Mouse (Mus musculus): ENCODE results near the gene Rptor. TPM values are rescaled to one million over a fixed set of nuclear protein-coding genes. Genes with fewer than 3 reads are reported as not detected.

Rptor gene
- polyA plus RNA-seq, 1 experiment from 2014 or later = 3.1 TPM

- 65% methylated on average over 3 of the region's 3 CpGs for WGBS (ENCODE audit: insufficient replicate concordance)
- H3K4me3 ChIP-seq (ENCODE audit: low read depth, low read length) = no peak overlapping the region
- H3K27me3 ChIP-seq (ENCODE audit: insufficient read depth, low read length) = no peaks in the 10 kb centered on the region
- 0 out of 2 replicates have a peak, but pooled peaks cover 3% of the 10 kb centered on the region for H3K36me3 ChIP-seq (replicated peaks; ENCODE audit: insufficient read depth, low read length)
- no peak for DNase-seq
- TF ChIP-seq CTCF (IDR thresholded peaks at IDR 0.05; ENCODE audit: low read depth) (no peak), EP300 (IDR thresholded peaks at IDR 0.05; ENCODE audit: low read depth) (no peak)
- H3K9me3 ChIP-seq (ENCODE audit: low read length) = no peaks in the 10 kb centered on the region
- H3K4me2 ChIP-seq (ENCODE audit: low read depth, low read length) = no peak overlapping the region
- H3K27ac ChIP-seq (ENCODE audit: low read depth) = no peak overlapping the region
- ATAC-seq = no peak
- H3K9ac ChIP-seq (replicated peaks) = no peak overlapping the region
- H3K4me1 ChIP-seq (ENCODE audit: insufficient read depth) = 0 out of 2 replicates have a peak, but pooled peaks cover 3% of the 10 kb centered on the region
These were observed 22.2 kb downstream of the Rptor start for GRCm38 (mm10) chr11:119624955-119625354.

DNA sequence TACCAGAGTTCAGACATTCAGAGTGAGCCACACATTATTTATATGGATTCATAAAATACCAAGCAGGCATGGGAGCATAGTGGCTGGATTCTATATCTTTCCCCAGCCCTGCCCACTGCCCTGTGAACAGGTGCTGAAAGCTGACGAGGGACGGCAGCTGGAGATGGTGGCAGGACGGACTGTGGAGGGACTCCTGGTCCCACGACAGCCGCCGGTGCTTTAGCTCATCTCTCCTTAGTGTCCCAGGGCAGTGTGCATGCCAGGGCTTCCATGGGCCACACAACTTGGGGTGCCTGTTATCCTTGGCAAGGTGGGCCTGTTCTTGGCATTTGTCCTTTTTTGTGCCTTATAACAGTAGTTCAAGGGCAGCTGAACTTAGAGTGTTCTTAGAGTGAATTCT, 22.8 kb downstream of the Rptor start:
- H3K27ac ChIP-seq (ENCODE audit: low read depth) = no peak overlapping the region
- H3K27me3 ChIP-seq (ENCODE audit: insufficient read depth, low read length) = no peaks in the 10 kb centered on the region
- no peak for DNase-seq
- no peak overlapping the region for H3K4me3 ChIP-seq (ENCODE audit: low read depth, low read length)
- 0 out of 2 replicates have a peak, but pooled peaks cover 3% of the 10 kb centered on the region for H3K4me1 ChIP-seq (ENCODE audit: insufficient read depth)
- 0 out of 2 replicates have a peak, but pooled peaks cover 3% of the 10 kb centered on the region for H3K36me3 ChIP-seq (replicated peaks; ENCODE audit: insufficient read depth, low read length)
- ATAC-seq = no peak
- TF ChIP-seq EP300 (IDR thresholded peaks at IDR 0.05; ENCODE audit: low read depth) = no peak
- no peak for TF ChIP-seq CTCF (IDR thresholded peaks at IDR 0.05; ENCODE audit: low read depth)
- no peak overlapping the region for H3K4me2 ChIP-seq (ENCODE audit: low read depth, low read length)
- no peaks in the 10 kb centered on the region for H3K9me3 ChIP-seq (ENCODE audit: low read length)
- H3K9ac ChIP-seq (replicated peaks) = no peak overlapping the region
- WGBS (ENCODE audit: insufficient replicate concordance) = 83% methylated on average over 6 of the region's 6 CpGs

- Histone ChIP-seq H3K9ac (replicated peaks) (no peak overlapping the region), H3K9me3 (ENCODE audit: low read length) (no peaks in the 10 kb centered on the region), H3K4me3 (ENCODE audit: low read depth, low read length) (no peak overlapping the region), H3K4me2 (ENCODE audit: low read depth, low read length) (no peak overlapping the region), H3K27ac (ENCODE audit: low read depth) (no peak overlapping the region), H3K36me3 (replicated peaks; ENCODE audit: insufficient read depth, low read length) (0 out of 2 replicates have a peak, but pooled peaks cover 3% of the 10 kb centered on the region), H3K27me3 (ENCODE audit: insufficient read depth, low read length) (no peaks in the 10 kb centered on the region), H3K4me1 (ENCODE audit: insufficient read depth) (peaks cover 3% of the 10 kb centered on the region; the same call in 1 of the 2 replicates)
- TF ChIP-seq CTCF (IDR thresholded peaks at IDR 0.05; ENCODE audit: low read depth) (no peak), EP300 (IDR thresholded peaks at IDR 0.05; ENCODE audit: low read depth) (no peak)
- no peak for DNase-seq
- no peak for ATAC-seq
- WGBS (ENCODE audit: insufficient replicate concordance) = 82% methylated on average over 6 of the region's 6 CpGs
These were observed 23.2 kb downstream of the Rptor start for GRCm38 (mm10) chr11:119625943-119626342.

GRCm38 (mm10) chr11:119627243-119627642, 24.5 kb downstream of the Rptor start:
- H3K4me1 ChIP-seq (ENCODE audit: insufficient read depth) = peaks cover 11% of the 10 kb centered on the region
- no peak overlapping the region for H3K4me2 ChIP-seq (ENCODE audit: low read depth, low read length)
- WGBS (ENCODE audit: insufficient replicate concordance) = 60% methylated on average over 3 of the region's 3 CpGs
- H3K27ac ChIP-seq (ENCODE audit: low read depth) = no peak overlapping the region
- no peaks in the 10 kb centered on the region for H3K27me3 ChIP-seq (ENCODE audit: insufficient read depth, low read length)
- H3K36me3 ChIP-seq (replicated peaks; ENCODE audit: insufficient read depth, low read length) = 0 out of 2 replicates have a peak, but pooled peaks cover 3% of the 10 kb centered on the region
- no peak overlapping the region for H3K9ac ChIP-seq (replicated peaks)
- no peak for DNase-seq
- ATAC-seq = no peak
- TF ChIP-seq EP300 (IDR thresholded peaks at IDR 0.05; ENCODE audit: low read depth) (no peak), CTCF (IDR thresholded peaks at IDR 0.05; ENCODE audit: low read depth) (peak; percentile 54)
- no peak overlapping the region for H3K4me3 ChIP-seq (ENCODE audit: low read depth, low read length)
- no peaks in the 10 kb centered on the region for H3K9me3 ChIP-seq (ENCODE audit: low read length)

- no peak for ATAC-seq
- peaks cover 17% of the 10 kb centered on the region for H3K4me1 ChIP-seq (ENCODE audit: insufficient read depth)
- H3K27ac ChIP-seq (ENCODE audit: low read depth) = no peak overlapping the region
- WGBS (ENCODE audit: insufficient replicate concordance) = 53% methylated on average over 3 of the region's 3 CpGs
- TF ChIP-seq CTCF (IDR thresholded peaks at IDR 0.05; ENCODE audit: low read depth) (no peak), EP300 (IDR thresholded peaks at IDR 0.05; ENCODE audit: low read depth) (no peak)
- H3K27me3 ChIP-seq (ENCODE audit: insufficient read depth, low read length) = no peaks in the 10 kb centered on the region
- no peak overlapping the region for H3K4me2 ChIP-seq (ENCODE audit: low read depth, low read length)
- H3K4me3 ChIP-seq (ENCODE audit: low read depth, low read length) = no peak overlapping the region
- H3K9ac ChIP-seq (replicated peaks) = no peak overlapping the region
- no peaks in the 10 kb centered on the region for H3K9me3 ChIP-seq (ENCODE audit: low read length)
- no peak for DNase-seq
- 0 out of 2 replicates have a peak, but pooled peaks cover 3% of the 10 kb centered on the region for H3K36me3 ChIP-seq (replicated peaks; ENCODE audit: insufficient read depth, low read length)
These were observed 26.4 kb downstream of the Rptor start for GRCm38 (mm10) chr11:119629072-119629471.

- Histone ChIP-seq H3K4me1 (ENCODE audit: insufficient read depth) (peaks cover 17% of the 10 kb centered on the region), H3K36me3 (replicated peaks; ENCODE audit: insufficient read depth, low read length) (0 out of 2 replicates have a peak, but pooled peaks cover 3% of the 10 kb centered on the region), H3K4me3 (ENCODE audit: low read depth, low read length) (no peak overlapping the region), H3K9me3 (ENCODE audit: low read length) (no peaks in the 10 kb centered on the region), H3K4me2 (ENCODE audit: low read depth, low read length) (no peak overlapping the region), H3K27ac (ENCODE audit: low read depth) (no peak overlapping the region), H3K9ac (replicated peaks) (no peak overlapping the region), H3K27me3 (ENCODE audit: insufficient read depth, low read length) (no peaks in the 10 kb centered on the region)
- no peak for TF ChIP-seq EP300 (IDR thresholded peaks at IDR 0.05; ENCODE audit: low read depth)
- no peak for TF ChIP-seq CTCF (IDR thresholded peaks at IDR 0.05; ENCODE audit: low read depth)
- 79% methylated on average over 5 of the region's 5 CpGs for WGBS (ENCODE audit: insufficient replicate concordance)
- no peak for DNase-seq
- ATAC-seq = no peak
These were observed 27.6 kb downstream of the Rptor start for GRCm38 (mm10) chr11:119630329-119630728.

Data from liver, postnatal 0 days (tissue).